Mouse (Mus musculus): ENCODE measurements around the gene Gm17555. TPM values are rescaled to one million over a fixed set of nuclear protein-coding genes. Genes with fewer than 3 reads are reported as not detected.

Gm17555 gene
- polyA plus RNA-seq, 1 experiment from 2014 or later: not detected

DNA sequence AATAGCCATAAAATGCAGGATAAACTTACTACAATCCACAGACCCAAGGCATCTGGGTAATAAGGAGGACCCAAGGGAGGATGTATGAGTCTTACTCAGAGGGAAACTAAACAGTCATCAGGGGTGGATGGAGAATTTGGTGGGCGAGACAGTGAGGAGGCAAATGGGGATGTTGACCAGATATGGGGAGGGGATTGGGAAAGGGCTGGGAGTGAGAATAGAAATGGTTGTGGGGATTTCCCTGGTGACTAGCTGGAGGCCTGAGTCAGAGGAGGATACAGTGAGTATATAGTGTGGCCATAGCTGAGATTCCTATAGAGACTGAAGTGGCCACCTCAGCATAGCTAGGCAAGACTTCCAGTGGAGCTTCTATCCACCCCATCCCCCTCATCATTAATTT lies 16.8 kb downstream of the Gm17555 start:
- Histone ChIP-seq H3K27me3 (no peaks in the 10 kb centered on the region), H3K9me3 (replicated peaks) (no peaks in the 10 kb centered on the region), H3K27ac (replicated peaks) (no peak overlapping the region), H3K9ac (no peak overlapping the region), H3K4me1 (replicated peaks) (no peaks in the 10 kb centered on the region), H3K4me2 (no peak overlapping the region), H3K36me3 (replicated peaks) (no peaks in the 10 kb centered on the region), H3K4me3 (replicated peaks) (no peak overlapping the region)
- no peak for ATAC-seq (ENCODE audit: insufficient read depth)
- WGBS (ENCODE audit: insufficient replicate concordance): 33% methylated on average over 1 of the region's 1 CpGs

- Histone ChIP-seq H3K27me3 (no peaks in the 10 kb centered on the region), H3K36me3 (replicated peaks) (no peaks in the 10 kb centered on the region), H3K9me3 (replicated peaks) (no peaks in the 10 kb centered on the region), H3K27ac (replicated peaks) (no peak overlapping the region), H3K4me3 (replicated peaks) (no peak overlapping the region), H3K4me1 (replicated peaks) (no peaks in the 10 kb centered on the region), H3K4me2 (no peak overlapping the region), H3K9ac (no peak overlapping the region)
- WGBS (ENCODE audit: insufficient replicate concordance): 59% methylated on average over 4 of the region's 4 CpGs
- ATAC-seq (ENCODE audit: insufficient read depth): no peak
These were observed 22.0 kb downstream of the Gm17555 start for GRCm38 (mm10) chr2:126236905-126237304.

DNA sequence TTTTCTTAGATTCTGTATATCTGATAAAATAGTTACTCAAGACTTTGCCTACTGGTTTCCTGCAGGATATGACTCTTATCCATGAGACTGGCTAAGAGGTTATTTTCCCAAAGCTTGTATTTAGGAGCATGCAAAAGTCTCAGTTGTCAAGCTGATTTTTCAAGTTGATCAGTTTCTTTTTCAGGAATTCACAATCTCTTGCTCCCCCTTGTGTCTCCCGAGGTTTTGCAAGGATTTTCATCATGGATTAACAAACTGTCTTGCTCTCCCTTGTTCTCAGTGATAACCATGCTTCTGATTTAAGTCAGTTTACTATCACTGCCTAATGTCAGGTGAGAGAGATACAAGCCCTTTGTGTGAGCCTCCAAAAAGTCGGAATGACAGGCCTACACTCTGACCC lies 30.5 kb downstream of the Gm17555 start:
- Histone ChIP-seq H3K9ac (no peak overlapping the region), H3K4me2 (no peak overlapping the region), H3K9me3 (replicated peaks) (no peaks in the 10 kb centered on the region), H3K27me3 (no peaks in the 10 kb centered on the region), H3K4me1 (replicated peaks) (no peaks in the 10 kb centered on the region), H3K4me3 (replicated peaks) (no peak overlapping the region), H3K27ac (replicated peaks) (no peak overlapping the region), H3K36me3 (replicated peaks) (no peaks in the 10 kb centered on the region)
- no peak for ATAC-seq (ENCODE audit: insufficient read depth)
- 33% methylated on average over 2 of the region's 2 CpGs for WGBS (ENCODE audit: insufficient replicate concordance)

DNA sequence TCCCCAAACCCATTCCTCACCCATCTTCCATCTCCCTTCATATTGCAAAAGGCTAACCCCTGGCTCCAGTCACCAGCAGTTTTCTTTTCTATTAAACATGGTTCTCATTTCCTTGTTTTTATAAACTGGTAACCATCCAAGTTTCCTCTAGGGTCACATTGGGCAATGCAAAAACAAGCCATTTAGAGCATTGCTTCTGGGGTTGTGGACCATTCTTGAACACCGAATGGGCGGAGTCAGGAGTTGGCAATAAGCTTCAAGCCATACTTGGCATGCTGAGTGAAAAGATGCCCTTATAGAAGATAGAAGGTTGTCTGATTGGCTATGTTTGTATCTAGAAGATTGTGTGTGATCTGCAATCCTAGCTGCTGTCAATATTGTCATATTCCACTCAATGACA lies 33.6 kb downstream of the Gm17555 start:
- WGBS (ENCODE audit: insufficient replicate concordance): 67% methylated on average over 2 of the region's 2 CpGs

GRCm38 (mm10) chr2:126252211-126252610 lies 37.3 kb downstream of the Gm17555 start:
- no peak overlapping the region for H3K27ac ChIP-seq (replicated peaks)
- no peak overlapping the region for H3K4me2 ChIP-seq
- H3K9me3 ChIP-seq (replicated peaks): no peaks in the 10 kb centered on the region
- H3K4me3 ChIP-seq (replicated peaks): no peak overlapping the region
- no peaks in the 10 kb centered on the region for H3K4me1 ChIP-seq (replicated peaks)
- no peak overlapping the region for H3K9ac ChIP-seq
- H3K36me3 ChIP-seq (replicated peaks): no peaks in the 10 kb centered on the region
- H3K27me3 ChIP-seq: no peaks in the 10 kb centered on the region
- no peak for ATAC-seq (ENCODE audit: insufficient read depth)

More for the DNA sequence above, 33.6 kb downstream of the Gm17555 start:
- Histone ChIP-seq H3K9me3 (replicated peaks) (no peaks in the 10 kb centered on the region), H3K4me1 (replicated peaks) (no peaks in the 10 kb centered on the region), H3K4me3 (replicated peaks) (no peak overlapping the region), H3K36me3 (replicated peaks) (no peaks in the 10 kb centered on the region), H3K27ac (replicated peaks) (no peak overlapping the region), H3K27me3 (no peaks in the 10 kb centered on the region), H3K4me2 (no peak overlapping the region), H3K9ac (no peak overlapping the region)
- ATAC-seq (ENCODE audit: insufficient read depth): no peak

Other genes starting within 250 kb of the Gm17555 start
- 0.09 and 0.29 TPM in 2 replicates for gene Fgf7, start 180.4 kb upstream of the Gm17555 start, polyA plus RNA-seq (2015; fragmentation: Nextera tagmentation; extraction: Ambion mirVana)
- not detected in 2 replicates for gene Fam227b, start 63.1 kb upstream of the Gm17555 start, polyA plus RNA-seq (2015; fragmentation: Nextera tagmentation; extraction: Ambion mirVana)
- 21.7 and 22.1 TPM in 2 replicates for gene Dtwd1, start 63.0 kb upstream of the Gm17555 start, polyA plus RNA-seq (2015; fragmentation: Nextera tagmentation; extraction: Ambion mirVana)

Data from liver, embryonic 15.5 days (tissue).